Mouse (Mus musculus) lung, postnatal 0 days (tissue): ENCODE results near the gene Cirbp.

ENCODE experiments used
- CTCF ChIP-seq: IDR thresholded peaks from 2 replicates; pipeline ENCODE4 v1.5.1; 2016; ENCODE audit warnings: antibody characterized with exemption, mild to moderate bottlenecking
- EP300 ChIP-seq: IDR thresholded peaks from 2 replicates; pipeline ENCODE4 v1.6.1; 2016; ENCODE audit warnings: antibody characterized with exemption, mild to moderate bottlenecking, control low read depth

DNA sequence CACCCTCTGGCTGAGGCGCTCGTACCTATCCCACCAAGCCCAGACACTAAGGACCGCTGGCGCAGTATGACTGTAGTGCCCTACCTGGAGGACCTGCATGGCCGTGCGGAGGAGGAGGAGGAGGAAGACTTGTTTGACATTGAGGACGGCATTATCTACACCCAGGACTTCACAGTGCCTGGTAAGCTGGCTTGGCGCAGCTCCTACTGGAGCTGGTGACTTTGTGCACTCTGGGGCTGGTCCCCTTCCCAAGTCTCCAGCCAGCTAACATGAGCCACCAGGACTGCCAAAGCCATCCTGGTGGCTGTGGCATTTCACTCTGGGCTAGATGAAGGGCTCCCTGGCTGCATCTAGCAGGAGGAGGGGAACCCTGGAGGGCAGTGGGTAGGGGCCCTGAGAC is 37.9 kb upstream of the Cirbp start:
- TF ChIP-seq CTCF = no peak
- TF ChIP-seq EP300 = no peak
